Mouse (Mus musculus): ENCODE results near the gene Cacnb4.

Gene Cacnb4

DNA sequence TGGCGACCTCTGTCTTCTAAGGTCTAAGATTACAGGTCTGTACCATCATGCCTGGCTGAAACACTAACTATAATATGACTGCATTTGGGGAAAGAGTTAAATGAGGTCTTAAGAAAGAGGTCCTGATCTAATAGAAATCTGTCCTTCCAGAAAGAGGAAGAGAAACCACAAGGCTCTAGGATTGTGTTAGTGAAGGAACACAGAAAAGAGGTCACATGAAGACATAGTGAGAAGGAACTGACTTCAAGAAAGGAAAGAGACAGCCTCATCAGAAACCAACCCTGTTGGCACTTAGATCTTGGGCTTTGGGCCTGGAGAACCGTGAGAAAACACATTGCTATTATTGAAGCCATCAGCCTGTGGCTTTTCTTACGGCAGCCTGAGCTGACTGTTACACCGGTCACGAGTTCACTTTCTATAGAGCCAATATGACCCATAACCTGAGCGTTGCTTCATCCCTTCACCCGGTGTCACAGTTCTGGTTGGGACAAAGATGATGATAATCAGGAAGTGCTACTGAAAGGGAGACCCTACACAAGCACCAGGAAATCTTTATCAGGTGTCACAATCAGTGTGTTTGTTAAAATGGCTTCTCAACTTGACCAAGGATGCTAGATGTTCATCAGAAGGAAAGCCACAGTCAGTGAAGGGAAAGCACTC is 153.4 kb downstream of the Cacnb4 start:
- no peak for DNase-seq (ENCODE audit: low read depth, low spot score)

DNA sequence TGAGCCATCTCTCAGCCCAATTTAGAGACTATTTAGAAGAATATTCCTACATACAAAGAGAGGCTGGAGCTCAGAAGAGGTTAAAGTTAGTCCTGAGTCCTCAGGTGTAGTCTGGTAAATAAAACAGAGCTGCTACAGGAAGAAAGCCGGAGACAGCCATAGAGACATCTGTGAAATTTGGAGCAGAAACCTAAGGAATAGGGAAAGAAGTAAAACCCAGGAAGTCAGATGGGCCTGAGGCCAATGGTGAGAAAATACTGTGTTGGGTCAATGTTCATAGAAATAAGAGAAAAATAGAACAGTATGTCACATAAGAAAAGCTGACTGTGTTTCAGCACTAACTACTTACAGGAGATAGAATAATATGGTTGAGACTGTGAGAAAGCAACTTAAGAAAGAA is 155.6 kb downstream of the Cacnb4 start:
- no peak for DNase-seq (ENCODE audit: low read depth, low spot score)

DNA sequence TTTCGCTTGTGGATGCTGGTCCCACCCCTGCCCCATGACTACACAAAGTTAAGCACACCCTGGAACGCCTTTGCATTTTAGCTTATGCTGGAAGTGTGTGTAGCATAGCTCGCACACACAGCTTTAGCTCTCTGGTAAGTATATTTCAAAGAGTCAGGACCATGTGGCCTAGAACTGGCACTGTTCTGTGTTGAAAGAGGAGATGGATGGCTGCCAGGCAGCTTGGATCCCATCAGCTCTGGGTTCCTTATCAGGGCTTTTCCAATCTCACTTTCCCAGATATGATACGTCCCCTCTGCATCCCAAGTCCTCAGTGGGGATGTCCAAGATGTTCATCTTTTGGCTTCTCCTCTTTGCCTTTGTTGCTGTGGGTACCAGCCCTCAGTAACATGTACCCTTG is 157.9 kb downstream of the Cacnb4 start:
- DNase-seq (ENCODE audit: low read depth, low spot score) = no peak

DNA sequence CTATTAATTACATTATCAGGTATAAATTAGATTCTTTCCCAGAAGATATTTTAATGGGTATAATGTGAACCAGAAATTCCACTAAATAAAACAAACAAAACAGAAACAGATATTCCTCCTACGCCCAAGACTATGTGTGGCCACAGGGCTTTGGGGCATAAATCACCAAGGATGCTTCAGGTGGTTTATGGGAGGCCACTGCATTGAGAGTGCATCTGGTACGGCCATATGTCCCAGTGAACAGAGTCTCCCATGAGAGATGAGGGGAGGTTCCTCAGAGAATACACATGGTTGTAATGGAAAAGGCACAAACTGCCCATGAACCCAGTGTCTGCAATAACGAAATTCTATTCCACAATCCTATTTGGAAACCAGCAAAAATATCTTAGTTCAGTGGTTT is 160.1 kb downstream of the Cacnb4 start:
- DNase-seq (ENCODE audit: low read depth, low spot score) = no peak

DNA sequence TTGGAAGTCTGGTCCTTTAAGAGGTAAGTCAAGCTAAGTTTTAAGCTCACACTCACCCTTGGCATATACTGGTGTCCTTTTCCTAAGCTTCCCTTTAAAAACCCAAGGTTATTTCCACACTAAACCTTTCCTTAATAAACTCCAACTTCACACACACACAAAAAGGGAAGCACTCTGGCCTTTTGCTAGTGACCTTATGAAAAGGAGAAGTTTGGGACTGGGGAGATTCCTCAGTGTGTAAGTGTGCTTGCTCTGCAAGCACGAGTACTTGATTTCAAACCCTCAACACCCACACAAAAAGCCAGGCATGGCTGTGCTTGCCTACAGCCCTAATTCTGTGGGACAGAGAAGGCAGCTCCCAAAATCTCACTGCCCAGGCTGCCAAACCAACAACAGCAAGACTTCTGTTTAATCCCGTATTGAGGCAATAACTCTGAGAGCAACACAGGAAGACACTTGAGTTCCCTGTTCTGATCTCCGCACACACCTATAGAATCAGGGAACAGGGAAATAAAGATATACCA is 163.7 kb downstream of the Cacnb4 start:
- no peak for DNase-seq (ENCODE audit: low read depth, low spot score)

DNA sequence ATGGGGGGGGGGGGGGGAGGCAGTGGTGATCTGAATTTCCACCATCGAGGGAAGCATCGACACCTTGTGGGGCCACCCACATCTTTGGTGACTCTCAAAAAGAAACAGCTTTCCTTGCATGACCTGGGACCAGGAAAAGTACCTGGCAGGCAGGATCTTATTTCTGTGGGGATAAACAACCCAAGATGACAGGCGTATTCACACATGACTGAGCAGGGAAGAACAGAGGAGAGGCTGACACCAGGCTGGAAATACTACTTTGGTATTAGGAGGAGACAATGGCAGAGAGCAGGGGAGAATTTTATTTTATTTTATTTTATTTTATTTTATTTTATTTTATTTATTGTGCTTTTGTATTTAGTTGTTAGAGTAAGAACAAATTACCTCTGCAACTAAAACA is 164.4 kb downstream of the Cacnb4 start:
- DNase-seq (ENCODE audit: low read depth, low spot score) = no peak

DNA sequence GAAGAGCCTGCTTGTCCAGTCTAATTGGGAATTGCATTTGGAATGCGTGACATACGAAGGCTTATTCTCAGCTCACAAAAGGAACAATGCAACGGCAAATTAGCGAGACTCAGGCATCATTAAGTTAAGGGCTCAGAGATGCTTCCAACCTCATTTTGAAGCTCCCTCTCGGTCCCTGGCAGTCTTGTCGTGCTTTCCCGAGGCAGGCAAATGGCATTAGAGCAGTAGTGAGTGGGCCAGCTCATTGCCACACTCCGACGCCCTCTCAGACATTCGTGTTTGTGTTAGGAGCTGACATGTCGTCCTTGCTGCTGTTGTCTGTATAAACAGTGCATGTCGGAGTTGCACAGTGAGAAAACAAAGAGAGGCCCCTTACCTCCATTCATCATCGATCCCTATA is 164.8 kb downstream of the Cacnb4 start:
- no peak for DNase-seq (ENCODE audit: low read depth, low spot score)

DNA sequence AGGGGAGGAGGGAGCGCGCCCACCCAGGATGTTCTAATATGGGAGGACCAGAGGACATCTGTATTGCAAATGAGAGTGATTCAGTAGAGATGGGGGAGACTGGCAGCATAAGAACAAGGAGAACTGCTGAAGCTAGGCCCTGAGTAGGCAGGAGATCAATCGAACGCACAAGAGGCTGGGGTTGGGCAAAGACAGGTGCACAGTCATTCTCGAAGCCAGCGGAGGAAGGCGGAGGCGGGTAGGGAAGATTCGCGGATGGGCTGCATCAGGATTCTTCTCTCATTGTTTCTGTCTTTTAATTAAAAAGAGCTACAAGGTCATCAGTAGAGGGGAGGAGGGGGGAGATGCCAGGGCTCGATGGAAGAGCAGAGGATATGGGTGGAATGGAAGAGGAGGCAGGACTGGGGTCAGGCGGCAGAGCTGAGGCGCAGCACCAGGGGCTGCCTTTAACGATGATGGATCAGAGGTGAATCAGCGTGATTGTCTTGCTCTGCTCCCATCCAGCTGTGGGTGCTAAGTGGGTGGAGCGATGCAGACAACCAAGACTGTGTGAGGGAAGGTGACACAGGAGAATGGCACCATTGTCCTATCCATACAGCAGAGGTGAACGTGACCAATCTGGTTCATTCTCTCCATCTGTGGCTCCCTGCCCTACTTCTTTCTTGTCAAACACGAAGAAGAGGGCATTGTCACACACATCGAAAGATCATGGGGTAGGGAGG is 166.7 kb downstream of the Cacnb4 start:
- DNase-seq (ENCODE audit: low read depth, low spot score) = no peak

DNA sequence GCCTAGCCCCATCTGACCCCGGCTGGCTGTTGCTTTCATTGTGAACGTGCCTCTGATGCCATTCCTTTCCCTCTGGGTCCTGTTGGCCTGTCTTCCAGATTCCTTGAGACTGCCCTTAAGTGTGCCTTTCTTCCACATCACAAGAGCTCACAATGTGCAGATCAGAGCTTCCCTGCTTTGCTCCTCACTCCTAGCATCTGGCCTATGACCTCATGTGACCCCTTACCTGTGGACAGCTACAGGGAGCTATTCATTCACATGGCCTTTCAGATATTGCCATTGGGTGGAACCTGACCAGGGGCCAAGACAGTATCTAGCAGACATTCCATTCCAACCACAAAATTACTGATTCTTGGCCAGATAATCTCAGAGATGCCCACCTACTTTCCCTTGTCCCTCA is 171.5 kb downstream of the Cacnb4 start:
- no peak for DNase-seq (ENCODE audit: low read depth, low spot score)

DNA sequence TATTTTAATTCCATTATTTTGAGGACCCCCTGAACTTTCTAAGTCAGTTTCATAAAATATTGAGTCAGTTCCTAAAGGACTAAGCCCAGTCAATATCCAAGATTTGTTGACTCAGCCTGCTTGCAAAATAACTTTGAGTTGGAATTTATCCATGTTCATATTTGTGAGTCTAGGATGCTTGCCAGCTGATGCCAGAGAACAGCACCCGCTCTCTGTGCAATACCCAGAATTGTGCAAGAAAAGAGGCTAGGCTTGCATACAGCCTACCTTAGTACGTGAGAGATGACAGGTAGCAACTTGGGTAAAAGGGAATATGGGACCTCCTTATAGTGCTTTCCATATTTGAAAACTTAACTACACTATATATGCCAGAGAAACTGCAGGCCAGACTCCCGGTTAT is 171.9 kb downstream of the Cacnb4 start:
- no peak for DNase-seq (ENCODE audit: low read depth, low spot score)

DNA sequence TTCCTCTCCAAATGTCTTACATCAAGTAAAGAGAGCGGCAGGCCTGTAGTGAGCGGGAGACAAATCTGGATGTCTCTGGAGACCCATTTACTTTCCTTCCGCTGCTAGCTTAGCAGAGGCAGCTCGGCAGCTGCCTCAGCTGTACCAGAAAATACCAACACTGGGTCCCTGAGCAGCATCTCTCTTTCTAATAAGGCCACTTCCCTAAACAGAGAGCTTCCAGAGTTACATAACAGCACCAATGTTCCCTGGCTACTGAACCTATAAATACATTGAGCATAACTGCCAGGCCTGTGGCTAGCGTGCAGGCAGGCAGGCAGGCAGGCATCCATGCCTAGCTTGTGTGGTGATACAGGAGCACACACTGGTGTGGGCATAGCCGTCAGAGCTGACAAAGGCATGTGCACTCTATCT is 176.8 kb downstream of the Cacnb4 start:
- DNase-seq (ENCODE audit: low read depth, low spot score) = no peak

DNA sequence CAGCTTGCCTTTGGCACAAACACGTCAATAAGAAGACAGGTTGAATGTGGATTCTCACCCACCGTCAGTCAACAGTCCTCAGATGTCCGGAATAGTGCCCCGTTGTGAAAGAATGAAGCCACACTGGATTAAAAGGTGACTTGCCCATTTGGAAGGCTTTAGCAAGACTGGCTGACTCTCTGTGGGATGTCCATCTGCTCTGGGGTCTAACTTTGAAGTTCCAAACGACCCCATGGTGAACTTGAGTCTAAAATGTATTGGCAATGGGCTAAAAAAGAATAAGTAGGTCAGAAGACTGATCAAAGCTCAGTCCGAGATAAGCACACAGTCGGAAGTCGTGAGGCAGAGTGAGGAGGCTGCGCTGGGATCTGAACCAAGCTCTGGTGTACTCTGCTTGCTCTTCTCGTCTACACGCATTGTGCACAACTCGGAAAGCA is 177.5 kb downstream of the Cacnb4 start:
- no peak for DNase-seq (ENCODE audit: low read depth, low spot score)

DNA sequence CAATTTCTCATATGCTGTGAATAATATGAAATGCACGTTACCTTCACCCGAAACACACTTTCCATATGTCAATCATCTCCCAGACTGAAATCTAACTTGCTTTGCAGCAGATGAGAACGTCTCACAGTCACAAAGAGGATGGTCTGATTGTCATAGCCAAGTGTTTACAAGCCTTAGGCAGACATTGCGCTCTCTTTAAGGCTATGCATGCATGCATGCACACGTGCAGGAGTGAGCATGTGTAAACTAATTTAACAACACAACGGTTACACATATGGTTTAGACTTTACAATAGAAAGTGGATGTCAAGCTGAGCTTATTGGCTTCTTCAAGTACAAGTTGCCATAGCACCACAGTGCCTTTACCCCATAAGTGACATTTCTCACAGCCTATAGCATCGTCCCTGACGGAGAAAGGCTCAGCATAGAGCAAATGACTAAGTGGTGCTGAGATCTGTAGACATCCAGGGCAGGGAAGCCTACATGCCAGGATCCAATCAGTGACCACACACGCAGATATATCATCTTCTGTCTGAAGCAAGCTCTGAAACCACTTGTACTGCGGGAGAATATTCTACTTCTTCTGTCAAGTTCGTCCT is 181.4 kb downstream of the Cacnb4 start:
- DNase-seq (ENCODE audit: low read depth, low spot score) = no peak

DNA sequence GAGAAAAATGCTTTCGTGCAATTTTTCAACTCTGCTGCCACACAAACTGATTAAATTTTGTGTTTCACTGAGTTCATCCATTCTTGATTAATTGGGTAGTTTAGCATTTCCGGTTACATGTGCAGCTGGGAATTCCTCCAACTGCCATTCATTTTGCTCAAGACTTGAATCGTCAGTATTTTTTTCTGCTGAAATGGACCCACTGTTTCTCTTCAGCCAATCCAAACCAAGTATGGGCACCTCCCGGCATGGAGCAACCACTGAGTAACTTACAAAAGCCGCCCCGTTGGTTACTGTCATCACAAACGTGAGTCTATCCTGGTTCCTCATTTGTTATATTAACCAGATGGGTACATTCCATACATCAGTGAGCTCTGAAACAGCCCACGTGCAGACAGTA is 182.4 kb downstream of the Cacnb4 start:
- DNase-seq (ENCODE audit: low read depth, low spot score) = no peak

DNA sequence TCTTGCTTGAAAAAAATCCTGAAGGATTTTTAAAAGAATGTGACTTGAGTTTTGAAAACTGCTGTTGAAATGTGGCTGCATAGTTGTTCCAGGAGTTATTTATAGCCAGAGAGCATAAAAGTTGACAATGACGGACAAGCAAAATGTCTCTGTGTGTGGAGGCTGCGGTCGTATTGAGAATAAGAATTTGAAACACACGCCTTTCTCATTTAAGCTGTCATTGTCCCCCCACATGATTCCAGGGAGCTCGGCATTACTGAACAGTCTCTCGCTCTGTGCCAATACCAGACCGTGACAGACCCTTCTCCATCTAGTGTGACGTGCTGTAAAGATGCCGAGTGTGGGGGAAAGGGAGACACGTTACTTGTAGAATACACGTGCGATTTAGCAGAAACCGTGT is 183.8 kb downstream of the Cacnb4 start:
- no peak for DNase-seq (ENCODE audit: low read depth, low spot score)

DNA sequence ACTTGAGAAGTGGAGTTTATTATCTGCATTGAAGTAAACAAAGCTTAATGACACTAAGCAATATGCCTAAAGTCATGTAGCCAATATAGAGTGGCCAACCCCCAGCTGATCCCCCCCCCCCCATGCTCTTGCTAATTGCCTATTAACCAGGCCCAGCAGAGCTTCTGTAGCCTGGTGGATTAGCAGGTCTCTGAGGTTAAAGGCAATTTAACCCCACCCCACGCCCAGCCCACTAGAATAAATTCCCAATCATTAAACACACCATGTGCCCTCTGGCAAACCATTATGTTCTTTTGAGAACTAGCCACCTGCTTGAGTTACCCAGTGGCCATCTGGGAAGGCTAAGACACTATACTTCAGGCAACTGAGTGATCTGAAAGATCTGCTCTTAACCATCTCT is 186.8 kb downstream of the Cacnb4 start:
- DNase-seq (ENCODE audit: low read depth, low spot score) = no peak

DNA sequence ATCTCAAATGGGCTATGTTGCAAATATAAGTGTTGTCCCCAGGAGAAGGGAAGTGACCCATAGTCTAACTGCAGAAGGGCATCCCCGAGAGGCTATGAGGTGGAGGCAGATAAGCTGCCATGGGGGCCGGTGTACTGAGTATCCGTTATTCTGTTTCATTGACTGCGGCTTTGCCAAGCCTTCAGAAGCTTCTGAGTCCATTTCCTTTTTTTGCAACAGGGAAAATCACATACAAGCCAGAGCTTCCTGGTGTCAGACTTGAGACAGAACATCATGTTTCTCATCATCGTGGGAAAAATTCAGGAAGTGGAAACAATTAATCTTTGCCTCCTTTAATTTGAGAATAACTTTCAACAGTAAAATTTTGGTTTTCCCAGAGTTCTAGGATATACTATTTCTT is 193.1 kb downstream of the Cacnb4 start:
- no peak for DNase-seq (ENCODE audit: low read depth, low spot score)

DNA sequence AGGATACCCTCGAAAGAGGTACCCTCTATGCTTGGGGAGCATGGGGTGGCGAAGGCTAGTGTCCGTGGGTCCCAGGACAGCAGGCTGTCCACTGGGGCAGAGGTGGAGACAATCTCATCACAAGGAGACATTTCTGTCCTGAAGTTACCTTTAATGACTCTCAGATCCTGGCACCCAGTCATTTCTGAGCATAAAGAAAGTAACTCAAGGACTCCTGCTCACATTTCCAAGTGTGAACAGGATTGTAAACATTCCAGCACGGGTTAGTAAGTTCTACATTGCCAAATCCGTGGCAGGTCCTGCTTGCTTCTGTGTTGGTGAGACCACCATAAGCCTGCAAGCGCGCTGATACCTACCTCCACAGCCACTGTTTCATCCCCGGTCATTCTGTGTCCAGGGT is 196.2 kb downstream of the Cacnb4 start:
- no peak for DNase-seq (ENCODE audit: low read depth, low spot score)

DNA sequence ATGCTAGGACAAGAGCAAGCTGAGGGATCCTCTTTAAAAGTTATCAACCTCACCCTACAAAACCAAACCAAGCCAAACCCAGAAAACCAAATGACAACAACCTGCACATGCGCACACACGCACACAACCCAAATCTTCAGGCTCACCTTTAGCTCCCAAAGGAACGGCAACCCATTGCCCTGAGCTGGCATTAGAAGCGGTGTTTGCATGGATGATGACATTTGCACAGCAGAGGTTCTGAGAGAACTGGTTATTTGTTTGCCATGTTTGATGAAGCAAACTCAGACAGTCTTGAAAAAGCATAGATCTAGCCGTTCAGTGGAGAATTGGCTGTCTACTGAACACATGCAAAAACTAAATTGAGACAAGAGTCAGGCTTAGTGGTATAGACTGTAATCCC is 198.1 kb downstream of the Cacnb4 start:
- no peak for DNase-seq (ENCODE audit: low read depth, low spot score)

DNA sequence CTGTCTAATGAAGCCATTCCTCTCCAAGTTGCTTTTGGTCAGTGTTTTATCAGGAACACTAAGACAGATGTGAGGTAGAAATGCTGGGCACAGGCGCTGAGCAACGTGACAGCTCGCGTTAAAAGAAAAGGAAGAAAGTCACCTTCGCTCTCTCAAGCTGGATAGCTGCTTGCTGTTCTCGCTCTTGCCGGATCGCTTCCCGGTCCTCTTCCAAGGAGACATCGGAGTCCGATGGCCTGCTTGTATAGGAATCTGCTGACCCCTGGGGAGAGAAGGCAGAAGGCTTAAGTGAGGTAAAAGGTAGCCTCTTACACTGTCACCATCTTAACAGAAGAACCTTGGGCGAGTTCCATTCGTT is 199.1 kb downstream of the Cacnb4 start:
- no peak for DNase-seq (ENCODE audit: low read depth, low spot score)

DNA sequence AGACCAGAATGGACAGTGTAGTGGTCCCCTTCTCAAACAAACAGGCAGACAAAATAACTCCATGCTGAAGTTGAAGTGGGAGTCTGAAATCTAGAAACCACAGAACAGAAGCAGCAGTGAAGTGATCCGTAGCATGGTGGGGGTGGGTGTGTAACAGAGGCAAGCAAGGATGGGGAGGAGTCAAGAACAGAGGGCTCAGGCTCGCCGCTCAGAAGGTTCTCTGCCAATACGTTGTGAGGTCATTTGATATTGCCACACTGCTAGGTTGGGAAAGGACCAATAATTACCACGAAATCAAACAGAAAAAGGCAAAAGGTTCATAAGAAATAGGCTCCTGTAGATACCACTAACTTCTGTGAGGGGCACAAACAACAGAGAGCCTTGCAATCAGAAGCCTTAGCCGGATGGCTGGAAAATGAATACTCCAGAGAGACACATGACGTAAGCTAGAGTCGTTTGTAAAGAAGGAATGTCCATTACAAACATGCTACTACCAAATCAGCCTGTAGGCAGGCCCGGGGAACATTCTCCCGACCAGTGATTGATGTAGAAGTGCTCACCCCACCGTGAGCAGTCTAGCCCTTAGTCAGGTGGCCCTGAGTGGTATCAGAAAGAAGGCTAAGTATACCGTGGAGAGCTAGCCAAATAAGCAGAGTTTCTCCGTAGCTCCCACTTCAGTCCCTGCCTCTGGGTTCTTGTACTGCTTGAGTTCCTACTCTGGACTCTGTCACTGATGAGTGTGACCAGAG is 199.7 kb downstream of the Cacnb4 start:
- DNase-seq (ENCODE audit: low read depth, low spot score) = no peak

DNA sequence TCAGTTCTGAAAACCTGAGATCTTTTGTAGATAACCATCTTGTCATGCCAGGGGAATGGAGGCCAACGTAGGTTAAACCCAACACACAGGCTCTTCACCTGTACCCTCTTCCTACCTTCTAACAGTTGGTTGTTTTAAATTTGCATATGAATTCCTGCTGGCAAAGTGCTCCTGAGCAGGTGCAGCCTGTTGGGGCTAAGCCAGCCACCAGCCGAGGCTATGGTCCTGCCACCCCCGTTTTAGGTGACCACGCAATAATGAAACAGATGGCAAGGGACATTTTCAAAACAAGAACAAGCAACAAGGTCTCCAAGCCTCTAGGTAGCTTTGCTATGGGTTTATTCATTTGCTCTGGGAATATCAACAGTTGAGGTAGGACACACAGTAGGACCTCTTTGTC is 200.8 kb downstream of the Cacnb4 start:
- no peak for DNase-seq (ENCODE audit: low read depth, low spot score)

Data from retina, postnatal 7 days (tissue).